Mouse (Mus musculus) left cerebral cortex, postnatal 14 days (tissue): ENCODE results near the gene Prok2. TPM values are rescaled to one million over a fixed set of nuclear protein-coding genes. Genes with fewer than 3 reads are reported as not detected.
A peak's percentile ranks its signal among the peaks of the same experiment; 100 is the strongest.

Experiments used
- DNase-seq, 2 experiments: peaks; one replicate each; pipeline ENCODE4 v3.0.0; 2021 to 2022; ENCODE audit warnings: low spot score in 2 of 2, mixed read lengths in 1 of 2
- intact Hi-C: fragments of 180-260 bp; cut with DNase I; formaldehyde crosslinking; loops from one replicate; pipeline ENCODE4 v1.15.1; 2025
- long read RNA-seq, 2 experiments: library from polyadenylated mRNA; stranded (forward); transcript quantifications; one replicate each; pipeline ENCODE4 v2.0.0; 2021
- total RNA-seq, 2 experiments: library from RNA; stranded (reverse); gene quantifications; 2 replicates each; pipeline ENCODE4 v1.2.3; 2021

Prok2 gene
- total RNA-seq: 1 to 10 TPM; 1.0 to 1.4 TPM
- long read RNA-seq, experiment 1, partial matches to known transcripts: 0 of 1 reads
- long read RNA-seq, experiment 1, other reads (novel, unspliced or antisense): 0 of 1 reads
- long read RNA-seq, experiment 2: 0 reads

- intact Hi-C loops: no loop called here
- DNase-seq: no peak
Measured at GRCm38 (mm10) chr6:99725971-99726561, at the start of gene Prok2. Prok2 (minus strand) TSS chr6:99726392.

- no peak for DNase-seq
- intact Hi-C loops: no loop called here
Measured at GRCm38 (mm10) chr6:99774680-99775079, 48.5 kb upstream of the Prok2 start.

GRCm38 (mm10) chr6:99768495-99768894 lies 42.3 kb upstream of the Prok2 start:
- DNase-seq: no peak
- intact Hi-C loops: no loop called here

GRCm38 (mm10) chr6:99764916-99765315 lies 38.7 kb upstream of the Prok2 start:
- no peak for DNase-seq
- intact Hi-C loops: no loop called here

- intact Hi-C loops: no loop called here
- DNase-seq: no peak
Measured at GRCm38 (mm10) chr6:99762069-99762985, 36.1 kb upstream of the Prok2 start.

GRCm38 (mm10) chr6:99756105-99756504 lies 29.9 kb upstream of the Prok2 start:
- DNase-seq: no peak
- intact Hi-C loops: no loop called here

- intact Hi-C loops: no loop called here
- DNase-seq: peak in 1 of 2 experiments; percentile 18
Measured at GRCm38 (mm10) chr6:99751308-99751707, 25.1 kb upstream of the Prok2 start.

GRCm38 (mm10) chr6:99746275-99746674 lies 20.1 kb upstream of the Prok2 start:
- intact Hi-C loops: no loop called here
- DNase-seq: no peak

GRCm38 (mm10) chr6:99742866-99743265 lies 16.7 kb upstream of the Prok2 start:
- intact Hi-C loops: no loop called here
- DNase-seq: peak; percentile 14 to 39

- intact Hi-C loops: no loop called here
- no peak for DNase-seq
Measured at GRCm38 (mm10) chr6:99734666-99735065, 8.5 kb upstream of the Prok2 start.

GRCm38 (mm10) chr6:99732673-99733072 lies 6.5 kb upstream of the Prok2 start:
- DNase-seq: no peak

GRCm38 (mm10) chr6:99731926-99732325 lies 5.7 kb upstream of the Prok2 start:
- intact Hi-C loops: no loop called here

More at GRCm38 (mm10) chr6:99732673-99733072, 6.5 kb upstream of the Prok2 start:
- intact Hi-C loops: no loop called here

GRCm38 (mm10) chr6:99729853-99730252 lies 3.7 kb upstream of the Prok2 start:
- no peak for DNase-seq
- intact Hi-C loops: no loop called here

More at GRCm38 (mm10) chr6:99731926-99732325, 5.7 kb upstream of the Prok2 start:
- DNase-seq: no peak

GRCm38 (mm10) chr6:99726576-99727303 lies 548 bp upstream of the Prok2 start:
- intact Hi-C loops: no loop called here
- DNase-seq: no peak

GRCm38 (mm10) chr6:99722390-99722789 lies 3.8 kb downstream of the Prok2 start:
- intact Hi-C loops: no loop called here
- no peak for DNase-seq

- intact Hi-C loops: no loop called here
- no peak for DNase-seq
Measured at GRCm38 (mm10) chr6:99721032-99721431, 5.2 kb downstream of the Prok2 start.

GRCm38 (mm10) chr6:99715913-99716312 lies 10.3 kb downstream of the Prok2 start:
- no peak for DNase-seq
- intact Hi-C loops: no loop called here

- no peak for DNase-seq
- intact Hi-C loops: no loop called here
Measured at GRCm38 (mm10) chr6:99715191-99715590, 11.0 kb downstream of the Prok2 start.

- intact Hi-C loops: no loop called here
- DNase-seq: no peak
Measured at GRCm38 (mm10) chr6:99713256-99713655, 12.9 kb downstream of the Prok2 start.

GRCm38 (mm10) chr6:99711576-99712101 lies 14.6 kb downstream of the Prok2 start:
- intact Hi-C loops: no loop called here
- no peak for DNase-seq
